Mouse (Mus musculus) cortical plate, adult 2 months (tissue): ENCODE results near the gene Eif5a.

ENCODE experiments used
- CTCF ChIP-seq: fragments of 200-500 bp; IDR thresholded peaks from 2 replicates; pipeline ENCODE4 v1.5.1; 2011; ENCODE audit warnings: mild to moderate bottlenecking, control low read depth, low read length; ENCODE audit not compliant: insufficient read depth; ENCODE audit errors: extremely low read depth
- POLR2A ChIP-seq: fragments of 200-500 bp; IDR thresholded peaks from 2 replicates; pipeline ENCODE4 v1.6.1; 2011; ENCODE audit warnings: mild to moderate bottlenecking, low read length, control low read depth; ENCODE audit not compliant: insufficient read depth; ENCODE audit errors: extremely low read depth

DNA sequence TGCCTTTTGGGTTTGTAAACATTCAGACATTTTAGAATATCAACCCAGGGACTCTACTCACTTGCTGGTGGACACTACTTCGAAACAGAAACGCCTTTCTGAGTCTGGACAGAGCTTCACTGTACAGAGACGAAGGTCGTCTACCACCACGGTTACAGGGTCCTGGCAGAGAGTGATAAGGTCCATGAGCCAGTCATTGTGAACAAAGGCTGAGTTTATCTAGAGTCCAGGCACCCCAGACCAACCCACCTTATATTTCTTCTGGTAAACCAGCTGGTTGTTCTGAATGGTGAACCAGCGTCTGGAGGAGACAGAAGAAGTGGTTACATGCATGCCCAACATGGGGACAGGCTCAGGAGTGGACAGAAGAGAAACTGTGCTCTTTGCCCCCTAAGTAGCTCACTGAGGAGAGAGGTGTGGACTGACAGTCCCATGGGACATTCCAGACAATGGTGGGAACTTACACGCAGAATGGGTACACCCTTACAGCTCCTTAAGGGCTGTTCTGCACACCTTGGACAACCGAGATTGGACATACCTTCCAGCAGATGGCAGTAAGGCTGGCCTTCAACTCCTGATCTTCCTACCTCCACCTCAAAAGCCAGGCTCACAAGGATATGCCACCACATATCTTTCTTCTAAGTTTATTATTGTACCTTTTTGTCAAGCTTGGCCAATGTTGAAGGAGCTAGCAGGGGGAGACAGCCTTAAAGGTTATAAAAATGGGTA, 34.7 kb downstream of the Eif5a start:
- no peak for TF ChIP-seq CTCF
- no peak for TF ChIP-seq POLR2A
